Mouse (Mus musculus): ENCODE data around the gene Defb13. TPM values are rescaled to one million over a fixed set of nuclear protein-coding genes. Genes with fewer than 3 reads are reported as not detected.
"Not testable (repeated sequence)": the region's sequence is repeated elsewhere in the genome, so short reads cannot be mapped to it uniquely, and the experiment has no call there.

Defb13 gene
- not detected in 2 replicates for polyA plus RNA-seq (2014; fragmentation: Nextera tagmentation; extraction: Ambion mirVana)

DNA sequence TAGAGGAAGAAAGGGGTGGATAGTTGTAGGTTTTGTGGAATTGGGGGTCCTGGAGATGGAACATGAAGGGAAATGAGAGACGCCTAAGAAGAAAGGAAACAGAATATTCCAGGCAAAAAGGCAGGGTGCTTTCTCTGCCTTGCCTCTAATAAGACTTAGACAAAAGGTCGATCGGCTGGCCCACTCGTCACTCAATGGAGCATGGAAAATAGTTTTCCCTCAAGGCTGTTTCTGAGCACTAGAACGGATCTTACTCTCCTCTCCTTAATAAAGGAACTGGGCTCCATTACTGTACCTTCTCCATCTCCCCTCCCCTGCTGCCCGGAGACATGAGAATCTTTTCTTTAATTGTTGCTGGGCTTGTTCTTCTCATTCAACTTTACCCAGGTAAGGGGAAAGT is at the start of gene Defb13:
Gene Defb13, plus strand, starts transcription at position 301 of the 400 bp plus-strand sequence.
- Histone ChIP-seq H3K4me3 (ENCODE audit: low read depth, low read length) (no peak within 1 kb of the TSS), H3K36me3 (ENCODE audit: control insufficient read depth, insufficient read depth, low read length) (no peaks in the 10 kb centered on the region), H3K4me1 (ENCODE audit: control insufficient read depth, insufficient read depth, low read length) (no peaks in the 10 kb centered on the region), H3K9ac (replicated peaks; ENCODE audit: low read depth, low read length) (no peak within 1 kb of the TSS), H3K27me3 (ENCODE audit: control insufficient read depth, insufficient read depth, low read length) (no peaks in the 10 kb centered on the region), H3K4me2 (replicated peaks; ENCODE audit: low read depth, low read length) (no peak within 1 kb of the TSS), H3K9me3 (ENCODE audit: control insufficient read depth, low read depth, low read length) (no peaks in the 10 kb centered on the region), H3K27ac (ENCODE audit: low read length) (no peak within 1 kb of the TSS)
- ATAC-seq (ENCODE audit: insufficient number of reproducible peaks, insufficient read depth, low FRiP score, low read depth), result no peak
- WGBS, result 85% methylated on average over 6 of the region's 6 CpGs

DNA sequence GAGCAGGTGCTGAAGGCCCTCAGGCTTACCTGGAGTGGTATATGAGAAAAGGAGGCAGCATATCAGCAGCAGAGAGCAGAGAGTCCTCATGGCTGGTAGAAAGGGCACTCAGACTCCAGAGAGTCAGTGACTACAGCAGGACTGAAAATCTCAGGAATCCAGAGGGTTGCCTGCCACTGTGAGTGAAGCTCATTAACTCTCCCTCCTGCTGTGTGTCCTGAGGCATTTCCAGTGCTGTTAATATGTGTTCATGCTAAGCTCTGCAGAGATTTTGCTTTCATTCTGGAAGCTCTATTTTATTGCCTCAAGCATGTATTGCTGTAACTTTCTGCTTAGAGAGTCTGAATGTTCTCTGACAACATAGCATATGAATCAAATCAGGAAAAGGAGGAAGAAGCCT is 40.3 kb upstream of the Defb13 start, which contains the start of gene Defb11:
Gene Defb11, minus strand, starts transcription at position 123 of the 400 bp plus-strand sequence.
- not testable (repeated sequence) for H3K4me1 ChIP-seq (ENCODE audit: control insufficient read depth, insufficient read depth, low read length); H3K4me2 ChIP-seq (replicated peaks; ENCODE audit: low read depth, low read length); H3K9me3 ChIP-seq (ENCODE audit: control insufficient read depth, low read depth, low read length); H3K4me3 ChIP-seq (ENCODE audit: low read depth, low read length); H3K27me3 ChIP-seq (ENCODE audit: control insufficient read depth, insufficient read depth, low read length); H3K9ac ChIP-seq (replicated peaks; ENCODE audit: low read depth, low read length); H3K27ac ChIP-seq (ENCODE audit: low read length); H3K36me3 ChIP-seq (ENCODE audit: control insufficient read depth, insufficient read depth, low read length); ATAC-seq (ENCODE audit: insufficient number of reproducible peaks, insufficient read depth, low FRiP score, low read depth)

DNA sequence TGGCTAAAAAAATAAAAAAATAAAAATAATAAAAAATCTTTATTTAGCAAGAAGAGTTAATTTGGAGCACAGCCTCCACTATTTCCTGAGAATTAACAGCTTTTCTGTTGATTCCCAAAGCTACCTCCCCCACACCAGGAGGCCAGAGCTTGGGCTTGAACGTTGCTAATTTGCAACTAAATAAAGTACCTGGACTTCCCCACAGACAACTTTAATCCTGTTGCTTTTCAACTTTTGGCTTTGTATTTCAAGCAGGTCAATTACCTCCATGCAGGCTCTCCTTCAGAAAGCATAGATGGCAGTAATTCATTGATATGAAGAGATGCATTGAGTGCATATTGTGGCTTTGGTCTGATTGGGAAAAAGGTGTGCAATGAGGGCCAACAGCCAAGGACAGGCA is 34.6 kb upstream of the Defb13 start:
- H3K4me1 ChIP-seq (ENCODE audit: control insufficient read depth, insufficient read depth, low read length), result no peaks in the 10 kb centered on the region
- WGBS, result 20% methylated on average over 1 of the region's 1 CpGs
- ATAC-seq (ENCODE audit: insufficient number of reproducible peaks, insufficient read depth, low FRiP score, low read depth), result no peak
- H3K4me2 ChIP-seq (replicated peaks; ENCODE audit: low read depth, low read length), result no peak overlapping the region
- no peaks in the 10 kb centered on the region for H3K27me3 ChIP-seq (ENCODE audit: control insufficient read depth, insufficient read depth, low read length)
- H3K9ac ChIP-seq (replicated peaks; ENCODE audit: low read depth, low read length), result no peak overlapping the region
- no peak overlapping the region for H3K4me3 ChIP-seq (ENCODE audit: low read depth, low read length)
- no peaks in the 10 kb centered on the region for H3K9me3 ChIP-seq (ENCODE audit: control insufficient read depth, low read depth, low read length)
- H3K27ac ChIP-seq (ENCODE audit: low read length), result no peak overlapping the region
- no peaks in the 10 kb centered on the region for H3K36me3 ChIP-seq (ENCODE audit: control insufficient read depth, insufficient read depth, low read length)

DNA sequence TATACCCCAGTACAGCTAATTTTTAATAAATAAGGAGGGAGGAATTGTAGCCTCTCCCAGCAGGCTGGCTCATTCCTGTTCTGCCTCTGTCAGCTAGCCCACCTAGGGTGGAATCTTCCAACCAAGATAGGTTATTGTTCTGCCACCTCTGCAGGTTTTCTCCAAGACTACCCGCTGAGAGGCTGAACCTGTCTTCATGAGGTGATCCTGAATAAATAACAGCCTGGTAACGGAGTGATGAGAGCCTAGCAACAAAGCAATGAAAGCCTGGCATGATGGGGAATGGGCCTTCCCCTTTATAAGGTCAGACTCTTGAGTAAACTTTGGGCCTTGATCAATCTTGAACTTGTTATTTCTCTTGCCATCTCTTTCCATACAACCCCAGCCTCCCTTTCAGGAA is 34.0 kb upstream of the Defb13 start:
- Histone ChIP-seq H3K27ac (ENCODE audit: low read length) (no peak overlapping the region), H3K4me2 (replicated peaks; ENCODE audit: low read depth, low read length) (no peak overlapping the region), H3K27me3 (ENCODE audit: control insufficient read depth, insufficient read depth, low read length) (no peaks in the 10 kb centered on the region), H3K9ac (replicated peaks; ENCODE audit: low read depth, low read length) (no peak overlapping the region), H3K9me3 (ENCODE audit: control insufficient read depth, low read depth, low read length) (no peaks in the 10 kb centered on the region), H3K4me3 (ENCODE audit: low read depth, low read length) (no peak overlapping the region), H3K4me1 (ENCODE audit: control insufficient read depth, insufficient read depth, low read length) (no peaks in the 10 kb centered on the region), H3K36me3 (ENCODE audit: control insufficient read depth, insufficient read depth, low read length) (no peaks in the 10 kb centered on the region)
- WGBS, result 21% methylated on average over 2 of the region's 2 CpGs
- ATAC-seq (ENCODE audit: insufficient number of reproducible peaks, insufficient read depth, low FRiP score, low read depth), result no peak

DNA sequence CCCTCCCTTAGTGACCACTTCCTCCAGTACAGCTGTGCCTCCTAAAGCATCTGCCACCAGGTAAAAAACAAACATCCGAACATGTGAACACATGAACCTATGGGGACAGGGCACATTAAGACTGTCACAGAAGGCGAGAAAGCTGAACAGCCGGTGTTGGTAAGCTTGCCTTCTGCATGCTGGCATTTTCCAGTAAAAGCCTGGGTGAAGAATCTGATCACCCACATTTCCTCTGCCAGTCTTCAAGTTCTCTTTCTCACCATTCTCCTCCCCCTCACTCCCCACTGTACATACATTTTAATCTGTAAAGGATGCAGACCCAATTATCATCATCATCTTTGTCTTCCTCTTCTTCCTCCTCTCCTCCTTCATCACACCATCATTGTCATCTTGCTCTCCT is 30.9 kb upstream of the Defb13 start:
- ATAC-seq (ENCODE audit: insufficient number of reproducible peaks, insufficient read depth, low FRiP score, low read depth), result no peak
- H3K4me1 ChIP-seq (ENCODE audit: control insufficient read depth, insufficient read depth, low read length), result no peaks in the 10 kb centered on the region
- H3K9me3 ChIP-seq (ENCODE audit: control insufficient read depth, low read depth, low read length), result no peaks in the 10 kb centered on the region
- no peak overlapping the region for H3K4me3 ChIP-seq (ENCODE audit: low read depth, low read length)
- H3K27me3 ChIP-seq (ENCODE audit: control insufficient read depth, insufficient read depth, low read length), result no peaks in the 10 kb centered on the region
- 71% methylated on average over 3 of the region's 3 CpGs for WGBS
- no peak overlapping the region for H3K4me2 ChIP-seq (replicated peaks; ENCODE audit: low read depth, low read length)
- H3K9ac ChIP-seq (replicated peaks; ENCODE audit: low read depth, low read length), result no peak overlapping the region
- H3K36me3 ChIP-seq (ENCODE audit: control insufficient read depth, insufficient read depth, low read length), result no peaks in the 10 kb centered on the region
- H3K27ac ChIP-seq (ENCODE audit: low read length), result no peak overlapping the region

DNA sequence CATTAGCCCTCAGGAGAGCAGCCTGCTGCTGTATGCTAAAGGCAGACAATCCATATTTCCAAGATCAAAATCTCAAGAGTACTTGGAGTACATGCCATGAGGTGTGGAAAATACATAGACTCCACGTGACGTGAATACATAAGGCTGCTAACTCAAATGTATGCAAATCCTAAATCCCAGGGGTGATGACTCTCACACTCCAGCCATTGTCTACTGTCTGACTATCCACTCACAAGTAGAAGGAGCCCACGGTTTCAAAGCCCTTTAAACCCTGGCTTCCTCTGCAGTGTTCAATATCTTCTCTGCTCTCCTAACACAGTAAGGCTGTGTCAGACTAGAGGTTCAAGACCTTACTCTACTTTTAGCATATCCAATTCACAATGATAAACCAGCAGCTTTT is 15.8 kb upstream of the Defb13 start:
- not testable (repeated sequence) for H3K36me3 ChIP-seq (ENCODE audit: control insufficient read depth, insufficient read depth, low read length); H3K4me3 ChIP-seq (ENCODE audit: low read depth, low read length); H3K9ac ChIP-seq (replicated peaks; ENCODE audit: low read depth, low read length); H3K4me2 ChIP-seq (replicated peaks; ENCODE audit: low read depth, low read length); H3K27me3 ChIP-seq (ENCODE audit: control insufficient read depth, insufficient read depth, low read length); ATAC-seq (ENCODE audit: insufficient number of reproducible peaks, insufficient read depth, low FRiP score, low read depth); H3K9me3 ChIP-seq (ENCODE audit: control insufficient read depth, low read depth, low read length); H3K4me1 ChIP-seq (ENCODE audit: control insufficient read depth, insufficient read depth, low read length); H3K27ac ChIP-seq (ENCODE audit: low read length)
- 88% methylated on average over 3 of the region's 3 CpGs for WGBS

DNA sequence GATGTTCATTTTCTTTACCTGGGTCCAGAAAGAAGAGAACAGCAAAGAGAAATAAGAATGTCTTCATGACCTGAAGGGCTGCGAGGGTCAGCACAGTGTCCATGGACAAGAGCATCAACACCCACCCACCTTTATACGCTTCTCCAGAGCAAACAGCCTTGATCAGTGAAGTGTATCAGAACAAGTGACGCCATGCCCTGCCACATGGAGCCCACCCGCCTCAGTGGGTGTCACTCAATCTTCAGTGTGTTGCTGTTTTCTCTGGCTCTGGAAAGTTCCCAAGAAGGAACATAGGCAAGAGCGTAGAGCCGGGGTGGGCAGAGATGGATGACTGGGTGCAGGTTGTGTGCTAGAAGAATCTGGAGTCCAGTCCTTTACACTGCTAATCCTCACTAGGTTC is 14.0 kb upstream of the Defb13 start, which contains the start of gene Defb15:
Gene Defb15, minus strand, starts transcription at position 101 of the 400 bp plus-strand sequence.
- ATAC-seq (ENCODE audit: insufficient number of reproducible peaks, insufficient read depth, low FRiP score, low read depth), result no peak
- no peaks in the 10 kb centered on the region for H3K36me3 ChIP-seq (ENCODE audit: control insufficient read depth, insufficient read depth, low read length)
- H3K27ac ChIP-seq (ENCODE audit: low read length), result no peak within 1 kb of the TSS
- 93% methylated on average over 6 of the region's 6 CpGs for WGBS
- H3K4me1 ChIP-seq (ENCODE audit: control insufficient read depth, insufficient read depth, low read length), result no peaks in the 10 kb centered on the region
- no peaks in the 10 kb centered on the region for H3K27me3 ChIP-seq (ENCODE audit: control insufficient read depth, insufficient read depth, low read length)
- no peaks in the 10 kb centered on the region for H3K9me3 ChIP-seq (ENCODE audit: control insufficient read depth, low read depth, low read length)
- H3K9ac ChIP-seq (replicated peaks; ENCODE audit: low read depth, low read length), result no peak within 1 kb of the TSS
- H3K4me3 ChIP-seq (ENCODE audit: low read depth, low read length), result no peak within 1 kb of the TSS
- H3K4me2 ChIP-seq (replicated peaks; ENCODE audit: low read depth, low read length), result no peak within 1 kb of the TSS

DNA sequence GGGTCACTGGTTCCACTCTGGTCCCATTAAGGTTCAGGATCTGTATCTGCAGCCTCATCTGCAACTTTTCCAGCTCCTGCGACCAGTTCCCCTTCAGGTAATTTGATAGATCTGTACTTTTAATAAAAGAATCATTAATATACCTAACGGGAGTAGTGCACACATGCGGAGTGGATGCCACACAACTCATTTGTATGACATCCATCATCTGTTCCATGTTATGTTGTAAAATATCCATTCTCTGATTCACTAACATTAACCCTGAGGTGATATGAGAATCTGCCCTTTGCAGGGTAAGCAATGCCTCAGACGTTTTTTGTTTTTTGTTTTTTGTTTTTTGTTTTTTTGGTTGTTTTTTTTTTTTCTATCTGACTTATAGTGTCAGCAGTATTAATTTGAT is 8.5 kb upstream of the Defb13 start, which contains the start of gene Defb35:
Gene Defb35, plus strand, starts transcription at position 301 of the 400 bp plus-strand sequence.
- not testable (repeated sequence) for H3K36me3 ChIP-seq (ENCODE audit: control insufficient read depth, insufficient read depth, low read length); H3K27me3 ChIP-seq (ENCODE audit: control insufficient read depth, insufficient read depth, low read length); H3K4me3 ChIP-seq (ENCODE audit: low read depth, low read length); H3K4me1 ChIP-seq (ENCODE audit: control insufficient read depth, insufficient read depth, low read length); H3K9me3 ChIP-seq (ENCODE audit: control insufficient read depth, low read depth, low read length); H3K27ac ChIP-seq (ENCODE audit: low read length); H3K4me2 ChIP-seq (replicated peaks; ENCODE audit: low read depth, low read length); H3K9ac ChIP-seq (replicated peaks; ENCODE audit: low read depth, low read length); ATAC-seq (ENCODE audit: insufficient number of reproducible peaks, insufficient read depth, low FRiP score, low read depth)
- WGBS, result 76% methylated on average over 4 of the region's 4 CpGs

DNA sequence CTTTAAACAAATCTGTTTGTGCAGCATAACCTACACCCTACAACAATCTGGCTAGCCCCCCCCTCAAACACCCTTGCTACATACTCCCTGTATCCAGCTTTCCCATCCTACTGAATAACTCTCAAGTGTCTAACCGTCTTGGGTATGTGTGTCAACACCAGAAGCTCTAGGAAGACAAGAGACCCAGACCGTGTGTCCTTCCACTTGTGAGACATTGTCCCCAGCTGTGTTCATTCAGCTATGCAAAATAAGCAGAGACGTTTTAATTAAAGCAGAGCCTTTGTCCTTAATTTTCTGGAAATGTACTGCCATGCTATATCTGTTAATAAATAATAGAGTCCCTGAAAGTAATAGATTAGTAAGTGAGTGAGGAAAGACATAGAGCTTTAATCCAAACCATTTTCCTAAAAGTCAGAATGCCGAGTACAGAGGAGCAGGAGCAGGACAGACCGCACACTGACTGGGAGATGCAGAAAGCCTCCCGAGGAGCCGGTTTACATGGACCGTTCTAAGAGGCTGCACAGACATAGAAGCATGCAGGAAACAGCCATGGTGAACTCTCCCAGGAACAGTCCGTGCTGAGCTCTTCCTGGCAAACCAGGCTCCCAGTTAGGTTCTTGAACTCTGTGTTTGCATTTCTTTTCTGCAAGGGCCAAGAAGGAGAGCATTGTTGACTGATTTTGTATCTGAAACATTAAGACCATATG is 902 bp downstream of the Defb13 start:
- H3K36me3 ChIP-seq (ENCODE audit: control insufficient read depth, insufficient read depth, low read length), result no peaks in the 10 kb centered on the region
- ATAC-seq (ENCODE audit: insufficient number of reproducible peaks, insufficient read depth, low FRiP score, low read depth), result no peak
- no peaks in the 10 kb centered on the region for H3K9me3 ChIP-seq (ENCODE audit: control insufficient read depth, low read depth, low read length)
- no peaks in the 10 kb centered on the region for H3K27me3 ChIP-seq (ENCODE audit: control insufficient read depth, insufficient read depth, low read length)
- H3K9ac ChIP-seq (replicated peaks; ENCODE audit: low read depth, low read length), result no peak overlapping the region
- H3K4me2 ChIP-seq (replicated peaks; ENCODE audit: low read depth, low read length), result no peak overlapping the region
- WGBS, result 65% methylated on average over 9 of the region's 9 CpGs
- H3K4me3 ChIP-seq (ENCODE audit: low read depth, low read length), result no peak overlapping the region
- no peaks in the 10 kb centered on the region for H3K4me1 ChIP-seq (ENCODE audit: control insufficient read depth, insufficient read depth, low read length)
- H3K27ac ChIP-seq (ENCODE audit: low read length), result no peak overlapping the region
